Mouse (Mus musculus) right cerebral cortex, postnatal 36 days (tissue): Measurements from ENCODE around the gene Hist2h3b.

Source experiments
- DNase-seq, 2 experiments: peaks; one replicate each; pipeline ENCODE4 v3.0.0; 2022; ENCODE audit warnings: low spot score in 2 of 2, mixed read lengths in 1 of 2

Hist2h3b gene

DNA sequence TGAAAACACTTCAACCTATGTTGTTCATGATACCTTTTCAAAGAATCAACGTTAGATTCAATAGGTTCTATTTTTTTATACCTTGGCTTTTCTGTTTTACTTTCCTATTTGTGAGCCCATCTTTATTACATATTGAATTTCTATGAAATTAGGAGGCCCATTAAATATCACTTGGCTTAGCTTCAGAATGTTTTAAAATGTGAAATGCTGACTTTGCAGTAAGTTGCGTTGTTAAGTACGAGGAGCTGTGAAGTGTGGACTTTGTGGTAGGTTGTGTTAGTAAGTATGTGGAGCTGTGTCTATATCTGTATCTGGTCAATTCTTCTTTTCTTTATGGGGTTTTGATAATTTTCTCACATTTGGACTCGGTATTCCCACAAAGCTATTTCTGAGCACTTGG is 29.9 kb downstream of the Hist2h3b start:
- DNase-seq, result no peak

DNA sequence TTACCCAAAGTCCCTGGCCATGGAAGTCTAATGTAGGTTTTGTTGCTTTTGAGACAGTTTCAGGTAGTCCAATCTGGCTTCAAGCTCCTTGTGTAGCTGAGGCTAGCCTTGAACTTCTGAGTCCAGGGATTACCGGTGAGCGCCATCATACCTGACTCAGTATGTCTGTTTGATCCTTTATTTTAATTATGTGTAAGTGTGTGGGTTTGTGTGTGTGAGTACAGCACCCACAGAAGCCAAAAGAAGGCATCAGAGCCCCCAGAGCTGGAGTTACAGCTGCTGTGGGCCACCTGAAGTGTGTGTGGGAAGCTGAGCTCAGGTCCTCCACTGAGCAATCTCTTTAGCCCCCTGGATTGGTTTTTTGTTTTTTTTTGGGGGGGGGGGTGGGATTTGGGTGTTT is 31.1 kb downstream of the Hist2h3b start:
- DNase-seq, result no peak

DNA sequence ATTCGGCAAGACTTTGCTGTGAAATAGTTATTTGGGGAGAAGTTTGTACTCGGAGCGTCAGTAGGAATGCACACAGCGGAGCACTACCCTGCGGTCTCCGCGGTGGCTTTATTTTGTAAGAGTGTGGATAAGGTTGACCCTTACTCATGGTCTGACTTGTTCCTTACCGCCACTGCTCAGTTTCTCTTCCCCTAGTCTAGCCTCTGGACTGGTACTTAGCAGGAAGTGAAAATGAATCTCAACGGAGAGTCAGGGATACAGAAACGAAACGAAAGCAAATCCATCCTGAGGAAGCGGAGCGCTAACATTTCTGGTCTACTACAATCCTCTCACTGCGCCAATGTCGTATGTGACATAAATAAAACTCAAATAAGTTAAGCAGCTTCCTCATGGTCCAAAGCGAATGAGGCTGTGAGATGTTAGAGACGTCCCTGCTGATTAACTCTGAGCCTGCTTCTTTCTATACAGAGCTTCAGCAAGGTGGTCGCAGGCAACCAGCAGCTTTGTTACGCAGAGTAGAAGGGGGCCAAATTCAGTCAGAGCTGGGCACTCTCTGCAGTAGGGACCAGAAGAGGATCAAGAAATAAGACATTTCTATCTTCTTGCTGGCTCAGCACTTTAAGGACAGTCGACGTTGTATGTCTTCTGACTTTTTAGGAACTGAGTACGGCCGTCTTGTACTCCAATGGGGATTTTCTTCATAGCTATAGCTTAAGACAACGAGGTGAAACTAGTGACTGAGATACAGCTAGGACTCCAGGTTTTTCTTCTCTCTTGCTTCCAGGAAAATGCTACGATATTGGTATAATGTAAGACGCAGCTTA is 32.5 kb downstream of the Hist2h3b start:
- no peak for DNase-seq

DNA sequence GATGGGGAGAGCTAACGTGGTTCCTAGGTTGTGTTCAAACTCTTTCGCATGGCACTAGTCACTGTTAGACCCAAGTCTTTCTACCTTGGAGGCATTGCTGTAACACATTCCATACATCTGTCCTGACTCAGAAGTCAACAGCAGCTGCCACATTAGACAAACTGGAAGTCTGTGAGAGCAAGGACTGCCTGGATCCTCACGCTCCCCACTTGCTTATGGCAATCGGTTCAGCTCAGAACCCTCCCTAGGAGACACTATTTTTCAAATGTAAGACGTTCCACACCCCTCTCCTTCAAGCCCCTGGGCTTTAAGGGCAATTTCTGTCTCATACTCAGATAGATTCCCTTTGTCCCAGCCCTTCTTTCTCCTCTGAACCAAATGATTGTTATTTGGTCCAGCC is 33.6 kb downstream of the Hist2h3b start:
- no peak for DNase-seq

DNA sequence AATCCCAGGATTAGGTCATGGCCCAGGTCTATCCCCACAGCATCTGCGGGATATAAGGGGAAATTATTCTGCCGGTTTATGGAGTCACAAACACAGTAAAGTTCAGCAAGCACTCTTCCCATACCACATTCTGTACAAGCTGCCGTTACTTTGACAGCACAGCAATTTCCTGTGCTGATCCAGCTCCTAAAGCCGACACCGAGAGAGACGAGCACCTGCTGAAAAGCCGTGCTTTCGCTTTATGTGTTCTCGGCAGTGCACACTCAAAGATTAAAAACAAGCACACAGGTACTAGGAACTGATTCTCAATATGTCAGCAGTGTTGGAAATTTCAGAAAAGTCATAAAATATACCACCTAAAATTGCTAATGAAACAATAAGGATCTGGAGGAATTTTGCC is 38.1 kb downstream of the Hist2h3b start:
- DNase-seq, result no peak

DNA sequence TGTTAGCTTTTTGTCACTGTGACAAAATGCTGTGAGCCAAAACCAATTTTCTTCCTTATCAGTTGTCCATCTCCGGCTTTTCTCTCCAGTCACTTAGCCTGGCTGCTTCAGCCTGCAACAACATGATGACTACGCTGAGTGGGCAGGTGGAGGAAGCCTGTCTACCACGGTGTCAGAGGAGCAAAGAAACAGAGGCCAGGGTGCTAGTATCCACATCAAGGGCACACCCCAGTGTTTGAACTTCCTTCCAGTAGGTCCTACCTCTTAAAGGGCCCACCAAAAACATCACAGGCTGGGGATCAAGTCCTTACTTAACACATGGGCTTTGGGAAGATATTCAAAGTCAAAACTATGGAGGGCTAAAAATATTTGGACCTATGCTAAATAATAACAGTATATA is 41.0 kb downstream of the Hist2h3b start:
- no peak for DNase-seq

DNA sequence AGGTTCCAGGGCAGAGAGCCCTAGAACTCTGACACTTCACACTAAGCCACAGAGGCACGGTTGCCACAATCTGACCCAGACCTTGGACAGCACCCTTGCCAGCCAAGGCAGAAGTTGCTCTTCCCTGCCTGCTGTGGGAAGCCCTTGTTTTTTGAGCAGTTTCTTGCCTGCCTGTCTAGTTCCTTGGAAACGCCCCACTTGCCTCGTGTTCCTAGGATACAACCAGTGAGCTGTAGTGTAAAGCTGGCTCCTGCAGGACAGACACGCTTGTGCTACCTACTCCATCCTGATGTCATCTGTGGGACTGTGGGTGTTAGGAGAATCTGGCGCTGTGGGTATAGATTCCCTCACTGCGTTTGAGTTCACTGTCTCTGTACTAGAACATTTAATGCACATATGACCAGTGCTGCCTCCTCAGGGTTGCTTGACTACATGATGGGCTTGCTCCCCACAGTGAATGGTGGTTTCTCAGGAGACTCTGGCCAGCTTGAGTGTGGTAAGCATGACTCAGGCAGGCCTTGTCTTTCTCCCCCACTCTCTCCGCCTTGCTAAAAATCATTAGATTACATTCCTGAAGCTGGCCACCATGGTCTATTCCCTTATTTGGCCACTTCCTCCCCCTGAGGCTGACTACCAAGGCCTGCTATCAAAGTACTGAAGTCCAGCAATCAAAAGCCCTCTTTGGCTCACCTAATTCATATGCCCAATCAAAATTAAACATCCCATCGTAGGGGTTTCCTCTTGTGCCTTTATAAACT is 44.1 kb downstream of the Hist2h3b start:
- peak; percentile 20 to 32 for DNase-seq
